Comparison of ENCODE assay signal across 14 mouse cellular contexts in genomic region chr13:60736421-60737105, GRCm38 (mm10). TPM values are rescaled to one million over a fixed set of nuclear protein-coding genes. Genes with fewer than 3 reads are reported as not detected.
DNase-seq lines count a peak whose midpoint lies in the region; ATAC-seq lines count a peak whose summit lies in the region.
"Had no signal": no experiment of that assay in that cellular context is flagged by ENCODE, and none has a peak within 500 bp of the region (broad histone marks: within the 10 kb centered on the region; RNA-seq: fewer than 3 reads in every experiment).

No protein-coding gene starts in this region.

- no peak overlapping the region for H3K9ac ChIP-seq in embryonic facial prominence, embryonic 15.5 days
- H3K9ac ChIP-seq in lung, embryonic 16.5 days (ENCODE audit: low read length), result no peak overlapping the region
- H3K9ac ChIP-seq: forebrain, embryonic 15.5 days; midbrain, embryonic 15.5 days had no signal

- no peaks in the 10 kb centered on the region for H3K27me3 ChIP-seq in embryonic facial prominence, embryonic 15.5 days
- no peaks in the 10 kb centered on the region for H3K27me3 ChIP-seq in lung, embryonic 16.5 days (ENCODE audit: control insufficient read depth, insufficient read depth, low read depth, low read length)
- H3K27me3 ChIP-seq: forebrain, embryonic 15.5 days; midbrain, embryonic 15.5 days had no signal

- 0 out of 2 replicates have a peak, but pooled peaks have one; percentile 8 for ATAC-seq in embryonic facial prominence, embryonic 15.5 days (ENCODE audit: insufficient number of reproducible peaks, low FRiP score, low TSS enrichment, low read depth)
- ATAC-seq in lung, embryonic 16.5 days (ENCODE audit: low read depth), result peak; percentile 58
- no peak for ATAC-seq in monocyte, adult 5-6 weeks (replicated peaks; ENCODE audit: insufficient number of reproducible peaks, low FRiP score, low TSS enrichment, poor library complexity, severe bottlenecking)

- H3K4me1 ChIP-seq in embryonic facial prominence, embryonic 15.5 days, result peaks cover 10% of the 10 kb centered on the region
- peaks cover 35% of the 10 kb centered on the region for H3K4me1 ChIP-seq in lung, embryonic 16.5 days (replicated peaks; ENCODE audit: control insufficient read depth, insufficient read depth, low read length)

- no peak overlapping the region for H3K27ac ChIP-seq in embryonic facial prominence, embryonic 15.5 days (replicated peaks)
- H3K27ac ChIP-seq in lung, embryonic 16.5 days (ENCODE audit: low read length), result peak overlapping the region; percentile 92
- H3K27ac ChIP-seq: forebrain, embryonic 15.5 days; midbrain, embryonic 15.5 days had no signal

- peaks cover 9% of the 10 kb centered on the region for H3K36me3 ChIP-seq in embryonic facial prominence, embryonic 15.5 days
- peaks cover 17% of the 10 kb centered on the region for H3K36me3 ChIP-seq in lung, embryonic 16.5 days (ENCODE audit: control insufficient read depth, insufficient read depth, low read length)

- no peak overlapping the region for H3K4me3 ChIP-seq in embryonic facial prominence, embryonic 15.5 days (replicated peaks)
- H3K4me3 ChIP-seq in lung, embryonic 16.5 days (ENCODE audit: low read length), result no peak overlapping the region
- H3K4me3 ChIP-seq: forebrain, embryonic 15.5 days; midbrain, embryonic 15.5 days had no signal

- WGBS in embryonic facial prominence, embryonic 15.5 days, result 52% methylated on average over 13 of the region's 13 CpGs
- WGBS in lung, embryonic 16.5 days, result 48% methylated on average over 13 of the region's 13 CpGs

- H3K9me3 ChIP-seq in embryonic facial prominence, embryonic 15.5 days (replicated peaks), result no peaks in the 10 kb centered on the region
- 0 out of 2 replicates have a peak, but pooled peaks cover 3% of the 10 kb centered on the region for H3K9me3 ChIP-seq in lung, embryonic 16.5 days (ENCODE audit: control insufficient read depth, low read length)
- H3K9me3 ChIP-seq: forebrain, embryonic 15.5 days; midbrain, embryonic 15.5 days had no signal

- intact Hi-C loops in gastrocnemius, postnatal 14 days (cut with DNase I; ENCODE audit: low total_unique reads), result loop anchor here (5.0 kb wide), 1 partner anchor 134 kb away; the partner anchor contains the start of gene Dapk1

- DNase-seq in adipocyte (ENCODE audit: low spot score), result peak; percentile 15
- peak; percentile 72 to 93 for DNase-seq in kidney, postnatal 25 days
- DNase-seq in ovary, postnatal 14 days (ENCODE audit: low spot score), result no peak
- no peak for DNase-seq in gastrocnemius, postnatal 14 days
- DNase-seq: right cerebral cortex, adult 18-20 months; thymus, adult 18-20 months had no signal

- H3K4me2 ChIP-seq in embryonic facial prominence, embryonic 15.5 days (replicated peaks), result no peak overlapping the region
- H3K4me2 ChIP-seq in lung, embryonic 16.5 days (ENCODE audit: low read depth, low read length), result no peak overlapping the region
- H3K4me2 ChIP-seq: forebrain, embryonic 15.5 days; midbrain, embryonic 15.5 days had no signal

RNA-seq across cellular contexts. Expression of gene BC051665, which starts 49.6 kb away (rescaled TPM):
- not detected in 2 replicates for polyA plus RNA-seq in embryonic facial prominence, embryonic 15.5 days (2015; fragmentation: Nextera tagmentation; extraction: Ambion mirVana)
- not detected in 2 replicates for polyA plus RNA-seq in lung, embryonic 16.5 days (2015; fragmentation: Nextera tagmentation; extraction: Ambion mirVana)
- not detected in 3 replicates for total RNA-seq in monocyte, adult 5-6 weeks (2017)
- total RNA-seq in gastrocnemius, postnatal 14 days (2021), result not detected
- total RNA-seq: common myeloid progenitor, adult 5-6 weeks; layer of hippocampus, postnatal 14 days had no signal
- polyA plus RNA-seq: forebrain, embryonic 15.5 days; heart, embryonic 14.5 days; midbrain, embryonic 15.5 days had no signal

Comparison
In these comparisons a context has a peak if more than half of its experiments do, and no peak if none do; other contexts are left out.
1. DNase-seq: peak in adipocyte (single experiment) and kidney, postnatal 25 days (2 of 2); none in ovary, postnatal 14 days (single experiment) and gastrocnemius, postnatal 14 days (single experiment).